Mouse (Mus musculus) layer of hippocampus, adult 9-10 months (tissue): ENCODE measurements around the gene Sephs2.
"Not testable (repeated sequence)": the region's sequence is repeated elsewhere in the genome, so short reads cannot be mapped to it uniquely, and the experiment has no call there.

Source experiments
- DNase-seq: peaks from one replicate; pipeline ENCODE4 v3.0.0; 2022; ENCODE audit warnings: low spot score

Sephs2 gene

DNA sequence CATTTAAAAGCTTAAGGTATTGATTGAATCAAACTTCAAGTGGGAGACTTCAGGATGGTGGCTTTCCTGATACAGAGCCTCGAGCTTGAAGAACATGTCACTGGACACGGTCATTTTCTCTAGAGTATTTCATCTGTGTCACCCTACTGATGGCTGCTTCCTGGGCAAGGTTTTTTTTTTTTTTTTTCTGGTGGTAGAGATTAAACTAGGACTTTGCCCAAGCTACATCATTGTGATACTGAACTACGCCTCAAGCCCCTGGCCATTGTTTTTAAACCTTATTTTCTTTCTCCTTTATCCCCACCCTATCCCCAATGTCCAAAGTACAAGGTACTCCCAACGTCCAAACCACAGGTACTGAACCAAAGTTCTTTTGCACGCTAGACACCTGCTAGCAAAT lies 3.2 kb downstream of the Sephs2 start:
- no peak for DNase-seq

DNA sequence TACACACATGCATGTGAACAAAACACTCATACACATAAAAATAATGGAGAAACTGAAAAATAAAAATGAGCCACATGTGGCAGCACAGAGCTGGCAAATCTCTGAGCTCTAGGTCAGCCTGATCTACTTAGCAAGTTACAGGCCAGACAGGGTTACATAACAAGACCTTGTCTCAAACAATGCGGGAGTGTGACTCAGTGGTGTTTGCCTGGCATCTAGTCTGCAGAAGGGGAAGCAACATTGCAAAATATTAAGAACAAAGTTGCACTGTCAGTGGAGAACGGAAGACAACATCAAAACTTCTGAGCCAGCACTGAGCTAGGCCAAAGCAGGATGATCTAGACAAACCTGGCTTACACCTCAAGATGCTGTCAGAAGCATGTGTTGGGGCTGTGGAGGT lies 3.6 kb downstream of the Sephs2 start:
- no peak for DNase-seq

DNA sequence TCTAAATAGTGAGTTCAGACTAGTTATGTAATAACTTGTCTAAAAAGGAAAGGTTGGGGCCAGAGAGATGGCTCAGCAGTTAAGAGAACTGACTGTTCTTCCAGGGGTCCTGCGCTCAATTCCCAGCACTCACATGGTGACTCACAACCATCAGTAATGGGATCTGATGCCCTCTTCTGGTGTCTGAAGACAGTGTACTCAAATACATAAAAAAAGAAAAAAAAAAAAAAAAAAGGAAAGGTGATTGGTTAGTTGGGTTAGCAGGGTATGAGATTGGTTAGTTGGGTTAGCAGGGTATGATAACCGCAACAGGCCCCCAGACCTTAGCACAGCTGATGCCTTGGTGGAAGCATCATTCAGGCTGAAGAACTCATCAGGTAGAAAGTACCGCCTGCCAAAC lies 10.3 kb downstream of the Sephs2 start:
- no peak for DNase-seq

GRCm38 (mm10) chr7:127262218-127262961 lies 11.5 kb downstream of the Sephs2 start:
- no peak for DNase-seq

- DNase-seq, result peak; percentile 99
Observed at GRCm38 (mm10) chr7:127260309-127261111, 13.3 kb downstream of the Sephs2 start, which contains the start of gene Dctpp1. Dctpp1 (minus strand) TSS chr7:127260709.

DNA sequence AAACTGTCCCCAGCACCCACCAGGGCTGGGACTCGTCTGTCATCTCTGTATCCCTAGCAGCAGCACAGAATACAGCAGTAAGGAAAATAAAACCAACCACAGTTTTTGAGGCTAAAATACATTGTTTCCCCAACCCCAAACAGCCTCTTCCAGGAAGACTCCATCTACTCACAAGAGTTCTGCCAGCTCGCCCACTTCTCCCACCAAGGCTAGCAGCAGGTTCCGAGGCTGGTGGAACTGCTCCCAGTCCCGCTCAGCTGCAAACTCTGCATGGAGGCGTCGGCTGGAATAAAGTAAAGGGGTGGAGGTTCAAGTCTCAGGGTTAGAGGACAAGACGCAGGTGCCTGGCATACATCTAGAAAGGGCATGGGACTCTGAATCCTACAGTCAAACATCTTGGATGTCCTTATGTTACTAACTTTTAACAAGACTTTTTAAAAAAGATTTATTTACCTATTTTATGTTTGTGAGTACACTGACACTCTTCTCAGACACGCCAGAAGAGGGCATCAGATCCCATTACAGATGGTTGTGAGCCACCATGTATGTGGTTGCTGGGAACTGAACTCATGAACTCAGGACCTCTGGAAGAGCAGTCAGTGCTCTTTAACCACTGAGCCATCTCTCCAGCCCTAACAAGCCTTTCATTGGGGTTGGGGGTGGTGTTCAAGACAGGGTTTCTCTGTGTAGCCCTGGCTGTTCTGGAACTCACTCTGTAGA lies 14.5 kb downstream of the Sephs2 start:
- no peak for DNase-seq

GRCm38 (mm10) chr7:127256518-127256917 lies 17.3 kb downstream of the Sephs2 start:
- no peak for DNase-seq

GRCm38 (mm10) chr7:127255965-127256364 lies 17.9 kb downstream of the Sephs2 start:
- DNase-seq, result no peak

GRCm38 (mm10) chr7:127255008-127255407 lies 18.8 kb downstream of the Sephs2 start:
- DNase-seq, result no peak

- DNase-seq, result peak; percentile 69
Observed at GRCm38 (mm10) chr7:127253821-127254769, 19.8 kb downstream of the Sephs2 start.

- DNase-seq, result no peak
Observed at GRCm38 (mm10) chr7:127253341-127253740, 20.5 kb downstream of the Sephs2 start.

DNA sequence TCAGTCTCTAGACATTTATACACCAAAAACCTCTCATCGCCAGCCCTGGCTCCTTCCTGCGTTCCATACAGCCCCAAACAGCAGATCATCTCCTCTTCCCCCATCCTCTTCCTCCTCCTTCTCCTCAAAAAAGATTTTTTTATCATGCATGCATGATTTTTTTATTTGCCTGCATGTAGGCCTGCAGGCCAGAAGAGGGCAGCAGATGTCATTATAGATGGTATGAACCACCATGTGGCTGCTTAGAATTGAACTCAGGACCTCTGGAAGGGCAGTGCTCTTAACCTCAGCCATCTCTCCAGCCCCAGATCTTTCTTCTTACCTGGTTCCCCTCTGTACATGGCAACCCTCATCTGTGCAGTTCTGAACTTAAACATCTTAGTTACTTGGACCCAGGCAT lies 21.4 kb downstream of the Sephs2 start:
- no peak for DNase-seq

DNA sequence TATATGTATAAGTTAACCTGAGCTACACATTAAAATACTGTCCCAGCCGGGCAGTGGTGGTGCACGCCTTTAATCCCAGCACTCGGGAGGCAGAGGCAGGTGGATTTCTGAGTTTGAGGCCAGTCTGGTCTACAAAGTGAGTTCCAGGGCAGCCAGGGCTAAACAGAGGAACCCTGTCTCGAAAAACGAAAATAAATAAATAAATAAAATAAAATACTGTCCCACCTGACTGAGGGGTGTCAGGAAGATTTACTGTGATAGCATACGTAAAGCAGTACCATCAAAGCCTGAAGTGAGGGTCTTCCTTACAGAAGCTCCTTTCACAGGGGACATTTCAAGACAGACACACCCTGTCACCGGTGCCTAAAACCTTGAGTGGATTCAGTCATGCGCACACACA lies 23.3 kb downstream of the Sephs2 start:
- not testable (repeated sequence) for DNase-seq

DNA sequence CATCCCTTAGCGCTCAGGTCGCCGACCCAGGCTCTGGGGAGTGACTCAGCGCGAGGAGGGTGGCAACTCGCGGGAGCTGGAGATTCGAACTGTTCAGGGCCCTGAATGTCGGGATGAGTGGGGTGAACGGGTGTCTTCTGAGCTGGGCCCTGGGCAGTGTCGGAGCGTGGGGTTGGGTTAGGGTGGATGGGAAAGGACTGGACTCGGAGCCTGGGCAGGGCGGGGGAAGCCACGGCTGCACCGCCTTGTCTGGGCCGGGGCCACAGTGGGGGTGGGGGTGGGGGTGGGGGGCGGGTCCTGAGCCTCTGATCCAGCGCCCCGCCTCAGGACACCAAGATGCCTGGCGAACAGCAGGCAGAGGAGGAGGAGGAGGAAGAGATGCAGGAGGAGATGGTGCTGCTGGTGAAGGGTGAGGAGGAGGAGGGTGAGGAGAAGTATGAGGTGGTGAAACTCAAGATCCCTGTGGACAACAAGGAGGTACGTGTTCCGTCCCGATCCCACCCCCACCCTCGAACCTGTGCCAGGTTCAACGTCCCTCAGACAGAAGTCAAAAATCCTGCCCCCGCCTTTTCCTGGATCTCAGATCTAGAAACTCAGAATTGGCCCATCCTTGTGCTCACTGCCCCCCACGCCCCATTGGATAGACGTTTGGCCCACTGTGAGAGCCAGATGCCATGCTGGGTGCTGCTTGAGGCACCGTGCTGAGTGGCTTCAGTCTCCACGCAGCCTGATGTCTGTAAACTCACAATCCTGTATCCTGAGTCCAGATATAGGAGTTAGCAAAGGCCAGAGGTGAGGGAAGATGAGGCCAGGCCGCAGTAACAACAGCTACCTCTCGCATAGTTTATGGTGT lies 29.0 kb downstream of the Sephs2 start:
- no peak for DNase-seq

DNA sequence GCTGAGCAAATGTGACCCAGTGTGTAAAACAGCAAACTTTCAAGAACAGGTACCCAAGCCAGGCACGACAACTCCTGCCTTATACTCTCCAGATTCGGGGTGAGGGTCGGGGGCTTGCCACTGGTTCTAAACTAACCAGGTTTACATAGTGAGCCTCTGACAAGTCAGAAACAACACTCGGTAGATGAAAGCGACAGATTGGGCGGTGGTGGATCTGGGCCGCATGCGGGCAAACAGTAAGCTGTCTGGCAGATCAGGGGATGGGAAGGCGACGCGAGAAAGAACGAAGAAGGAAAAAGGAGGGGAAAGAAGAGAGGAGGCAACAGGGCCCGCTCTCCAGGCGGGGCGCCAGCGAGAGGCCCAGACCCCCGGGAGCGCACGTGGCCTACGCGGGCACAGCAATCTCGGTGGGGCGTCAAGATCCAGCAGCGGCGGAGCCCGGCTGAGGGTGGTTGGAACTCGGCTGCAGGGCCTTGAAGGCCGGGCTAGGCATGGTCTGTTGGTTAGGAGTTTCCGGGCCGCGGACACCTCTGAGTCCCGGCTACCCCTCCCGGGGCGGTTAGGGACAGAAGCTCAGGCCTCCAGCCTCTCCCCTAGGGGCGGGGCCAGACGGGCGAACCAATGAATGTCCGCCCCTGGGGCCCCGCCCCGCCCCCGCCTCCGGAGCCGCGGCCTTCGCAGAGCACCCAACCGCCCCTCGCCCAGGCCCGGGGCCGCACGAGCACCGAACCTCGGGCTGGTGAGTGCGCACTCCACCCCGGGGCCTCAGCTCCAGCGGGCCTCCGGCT lies 29.8 kb downstream of the Sephs2 start, which contains the start of gene Zfp771:
Zfp771 (plus strand) TSS at position 405 of the 788 bp plus-strand sequence.
- peak; percentile 76 for DNase-seq

- no peak for DNase-seq
Observed at GRCm38 (mm10) chr7:127243361-127243867, 30.4 kb downstream of the Sephs2 start.

GRCm38 (mm10) chr7:127234777-127235176 lies 39.1 kb downstream of the Sephs2 start:
- no peak for DNase-seq

DNA sequence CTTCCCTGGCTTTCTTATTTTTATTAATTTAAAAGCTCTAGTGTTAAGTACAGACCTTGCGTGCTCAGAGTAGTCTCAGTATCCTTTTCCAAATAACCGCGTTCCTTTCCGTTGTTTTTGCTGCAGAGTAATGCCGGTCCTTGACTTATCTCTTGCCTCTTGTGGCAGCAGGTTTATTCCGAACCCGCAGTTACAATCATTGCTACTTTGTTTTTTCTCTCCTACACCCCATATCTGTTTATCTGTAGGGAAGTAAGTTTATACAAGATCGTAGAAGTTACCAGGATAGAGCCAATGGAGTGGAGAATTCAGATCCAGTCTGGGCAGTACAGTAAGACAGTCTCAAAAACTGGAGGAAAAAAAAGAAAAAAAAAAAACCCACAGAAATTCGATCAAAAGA lies 40.1 kb downstream of the Sephs2 start:
- no peak for DNase-seq

DNA sequence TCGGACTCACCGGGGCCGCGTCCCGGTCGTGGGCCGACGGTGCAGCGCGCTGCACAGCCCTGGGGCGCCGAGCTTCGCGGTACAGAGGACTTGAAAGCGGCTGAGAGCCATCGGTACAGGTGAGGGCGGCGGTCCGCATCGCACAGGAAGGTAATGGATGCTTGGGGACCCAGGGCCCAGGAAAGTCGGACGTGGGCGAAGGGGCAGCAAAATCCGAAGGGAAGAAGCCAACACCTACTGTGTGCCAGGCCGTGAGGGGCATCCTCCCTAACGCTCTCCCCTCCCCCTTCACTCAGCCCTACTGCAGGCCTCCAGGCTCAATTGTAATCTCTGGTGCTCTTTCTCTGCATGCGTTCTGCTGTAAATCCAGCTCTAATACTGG lies 40.5 kb downstream of the Sephs2 start:
- DNase-seq, result no peak
